Mouse (Mus musculus) inflammation-experienced regulatory T-cells (primary cell): ENCODE data around the gene Tshz2. TPM values are rescaled to one million over a fixed set of nuclear protein-coding genes. Genes with fewer than 3 reads are reported as not detected.

Source experiments
- polyA plus RNA-seq, 2 experiments: library from polyadenylated mRNA; unstranded; fragments of 100-300 nt; shearing (Covaris generic); gene quantifications; one replicate each; pipeline ENCODE4 v1.2.1; 2017

Tshz2 gene
- 1 to 10 TPM in 1 of 2 experiments, under 1 TPM in 1; 0.96 to 1.6 TPM for polyA plus RNA-seq

GRCm38 (mm10) chr2:169632338-169633151 lies at the start of gene Tshz2:
Tshz2 (plus strand) TSS chr2:169633013.

DNA sequence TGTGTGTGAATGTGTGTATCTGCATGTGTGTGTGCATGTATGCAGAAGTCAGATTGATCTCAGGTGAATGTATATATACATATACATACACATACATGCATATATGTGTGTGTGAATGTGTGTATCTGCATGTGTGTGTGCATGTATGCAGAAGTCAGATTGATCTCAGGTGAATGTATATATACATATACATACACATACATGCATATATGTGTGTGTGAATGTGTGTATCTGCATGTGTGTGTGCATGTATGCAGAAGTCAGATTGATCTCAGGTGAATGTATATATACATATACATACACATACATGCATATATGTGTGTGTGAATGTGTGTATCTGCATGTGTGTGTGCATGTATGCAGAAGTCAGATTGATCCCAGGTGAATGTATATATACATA lies 45.2 kb upstream of the Tshz2 start, which contains the start of gene Gm11011:
Gene Gm11011 (minus strand): TSS at position 101 of the 400 bp plus-strand sequence.

Other genes starting within 250 kb of the Tshz2 start
- not detected for gene Gm11011, start 45.3 kb upstream of the Tshz2 start, polyA plus RNA-seq